Mouse (Mus musculus): ENCODE data around the gene Rpl6. TPM values are rescaled to one million over a fixed set of nuclear protein-coding genes. Genes with fewer than 3 reads are reported as not detected.
"Not testable (repeated sequence)": the region's sequence is repeated elsewhere in the genome, so short reads cannot be mapped to it uniquely, and the experiment has no call there.

Rpl6 gene
- polyA plus RNA-seq, 1 experiment from 2014 or later, result 556 TPM

- peak overlapping the region; percentile 27; the same call in 1 of the 2 replicates for H3K4me2 ChIP-seq
- DNase-seq, result no peak
- no peaks in the 10 kb centered on the region for H3K9me3 ChIP-seq (replicated peaks)
- H3K9ac ChIP-seq, result peak overlapping the region; percentile 43; the same call in 1 of the 2 replicates
- 77% methylated on average over 2 of the region's 2 CpGs for WGBS (ENCODE audit: insufficient replicate concordance)
- H3K36me3 ChIP-seq, result no peaks in the 10 kb centered on the region
- no peak for ATAC-seq (ENCODE audit: low read depth)
- H3K4me1 ChIP-seq (replicated peaks), result peaks cover 70% of the 10 kb centered on the region
- H3K27ac ChIP-seq, result peak overlapping the region; percentile 79
- no peak overlapping the region for H3K4me3 ChIP-seq (replicated peaks)
- H3K27me3 ChIP-seq, result no peaks in the 10 kb centered on the region
These were observed 6.9 kb upstream of the Rpl6 start for GRCm38 (mm10) chr5:121197337-121197736.

- H3K9ac ChIP-seq, result peak overlapping the region; percentile 43; the same call in 1 of the 2 replicates
- no peaks in the 10 kb centered on the region for H3K9me3 ChIP-seq (replicated peaks)
- H3K27me3 ChIP-seq, result no peaks in the 10 kb centered on the region
- peaks cover 60% of the 10 kb centered on the region for H3K4me1 ChIP-seq (replicated peaks)
- ATAC-seq (ENCODE audit: low read depth) (peak; percentile 44), DNase-seq (no peak)
- 0 out of 2 replicates have a peak overlapping the region, but pooled peaks have one; percentile 0 for H3K4me2 ChIP-seq
- 16% methylated on average over 5 of the region's 5 CpGs for WGBS (ENCODE audit: insufficient replicate concordance)
- no peak overlapping the region for H3K4me3 ChIP-seq (replicated peaks)
- peak overlapping the region; percentile 79 for H3K27ac ChIP-seq
- no peaks in the 10 kb centered on the region for H3K36me3 ChIP-seq
These were observed 5.9 kb upstream of the Rpl6 start for GRCm38 (mm10) chr5:121198376-121198775.

- H3K27ac ChIP-seq, result no peak overlapping the region
- no peak for DNase-seq
These were observed 2.5 kb upstream of the Rpl6 start for GRCm38 (mm10) chr5:121201739-121202138.

GRCm38 (mm10) chr5:121202467-121202866 lies 1.8 kb upstream of the Rpl6 start:
- H3K9me3 ChIP-seq (replicated peaks), result no peaks in the 10 kb centered on the region
- ATAC-seq (ENCODE audit: low read depth) (no peak), DNase-seq (no peak)
- peaks cover 48% of the 10 kb centered on the region for H3K4me1 ChIP-seq (replicated peaks)
- no peak overlapping the region for H3K9ac ChIP-seq
- no peaks in the 10 kb centered on the region for H3K27me3 ChIP-seq
- no peak overlapping the region for H3K4me3 ChIP-seq (replicated peaks)
- no peak overlapping the region for H3K4me2 ChIP-seq
- no peak overlapping the region for H3K27ac ChIP-seq
- peaks cover 20% of the 10 kb centered on the region for H3K36me3 ChIP-seq
- 63% methylated on average over 1 of the region's 1 CpGs for WGBS (ENCODE audit: insufficient replicate concordance)

More at GRCm38 (mm10) chr5:121201739-121202138, 2.5 kb upstream of the Rpl6 start:
- Histone ChIP-seq H3K4me1 (replicated peaks) (peaks cover 48% of the 10 kb centered on the region), H3K36me3 (peaks cover 13% of the 10 kb centered on the region), H3K4me2 (no peak overlapping the region), H3K4me3 (replicated peaks) (no peak overlapping the region), H3K9ac (no peak overlapping the region), H3K27me3 (no peaks in the 10 kb centered on the region), H3K9me3 (replicated peaks) (no peaks in the 10 kb centered on the region)
- 30% methylated on average over 3 of the region's 3 CpGs for WGBS (ENCODE audit: insufficient replicate concordance)
- ATAC-seq (ENCODE audit: low read depth), result no peak

GRCm38 (mm10) chr5:121205537-121206130 lies 1.4 kb downstream of the Rpl6 start:
- not testable (repeated sequence) for H3K9me3 ChIP-seq (replicated peaks); H3K27me3 ChIP-seq; ATAC-seq (ENCODE audit: low read depth); DNase-seq
- H3K9ac ChIP-seq, result peak overlapping the region; percentile 97
- H3K4me3 ChIP-seq (replicated peaks), result peak overlapping the region; percentile 88
- H3K4me1 ChIP-seq (replicated peaks), result peaks cover 37% of the 10 kb centered on the region
- peak overlapping the region; percentile 83 for H3K27ac ChIP-seq
- 37% methylated on average over 8 of the region's 10 CpGs for WGBS (ENCODE audit: insufficient replicate concordance)
- peaks cover 52% of the 10 kb centered on the region for H3K36me3 ChIP-seq
- peak overlapping the region; percentile 82 for H3K4me2 ChIP-seq

- Histone ChIP-seq H3K4me2 (peak overlapping the region; percentile 82), H3K27ac (peak overlapping the region; percentile 83), H3K9ac (peak overlapping the region; percentile 97), H3K4me1 (replicated peaks) (peaks cover 37% of the 10 kb centered on the region), H3K27me3 (no peaks in the 10 kb centered on the region), H3K9me3 (replicated peaks) (no peaks in the 10 kb centered on the region), H3K36me3 (peaks cover 61% of the 10 kb centered on the region), H3K4me3 (replicated peaks) (peak overlapping the region; percentile 88)
- ATAC-seq (ENCODE audit: low read depth), result no peak
- 72% methylated on average over 9 of the region's 9 CpGs for WGBS (ENCODE audit: insufficient replicate concordance)
- DNase-seq, result no peak
These were observed 2.3 kb downstream of the Rpl6 start for GRCm38 (mm10) chr5:121206540-121206939.

- no peaks in the 10 kb centered on the region for H3K27me3 ChIP-seq
- peak overlapping the region; percentile 88 for H3K4me3 ChIP-seq (replicated peaks)
- H3K4me2 ChIP-seq, result peak overlapping the region; percentile 82
- no peaks in the 10 kb centered on the region for H3K9me3 ChIP-seq (replicated peaks)
- peaks cover 66% of the 10 kb centered on the region for H3K36me3 ChIP-seq
- WGBS (ENCODE audit: insufficient replicate concordance), result 68% methylated on average over 3 of the region's 3 CpGs
- H3K9ac ChIP-seq, result peak overlapping the region; percentile 97
- peaks cover 37% of the 10 kb centered on the region for H3K4me1 ChIP-seq (replicated peaks)
- no peak for DNase-seq
- no peak for ATAC-seq (ENCODE audit: low read depth)
- peak overlapping the region; percentile 83 for H3K27ac ChIP-seq
These were observed 2.7 kb downstream of the Rpl6 start for GRCm38 (mm10) chr5:121206984-121207383.

- Histone ChIP-seq H3K27ac (peak overlapping the region; percentile 45; the same call in 1 of the 2 replicates), H3K4me3 (replicated peaks) (no peak overlapping the region), H3K4me1 (replicated peaks) (peaks cover 43% of the 10 kb centered on the region), H3K9me3 (replicated peaks) (no peaks in the 10 kb centered on the region), H3K4me2 (no peak overlapping the region), H3K27me3 (no peaks in the 10 kb centered on the region), H3K36me3 (peaks cover 78% of the 10 kb centered on the region), H3K9ac (no peak overlapping the region)
- no peak for DNase-seq
- ATAC-seq (ENCODE audit: low read depth), result peak; percentile 10; the same call in 1 of the 2 replicates
- 83% methylated on average over 9 of the region's 9 CpGs for WGBS (ENCODE audit: insufficient replicate concordance)
These were observed 5.7 kb downstream of the Rpl6 start for GRCm38 (mm10) chr5:121209755-121210600.

- Histone ChIP-seq H3K36me3 (peaks cover 77% of the 10 kb centered on the region), H3K27ac (no peak overlapping the region), H3K4me1 (replicated peaks) (peaks cover 47% of the 10 kb centered on the region), H3K9ac (no peak overlapping the region), H3K27me3 (no peaks in the 10 kb centered on the region), H3K4me2 (no peak overlapping the region), H3K9me3 (replicated peaks) (no peaks in the 10 kb centered on the region), H3K4me3 (replicated peaks) (no peak overlapping the region)
- no peak for ATAC-seq (ENCODE audit: low read depth)
- no peak for DNase-seq
- WGBS (ENCODE audit: insufficient replicate concordance), result 88% methylated on average over 1 of the region's 1 CpGs
These were observed 6.3 kb downstream of the Rpl6 start for GRCm38 (mm10) chr5:121210601-121210924.

GRCm38 (mm10) chr5:121212108-121212507 lies 7.8 kb downstream of the Rpl6 start:
- H3K9ac ChIP-seq, result no peak overlapping the region
- no peaks in the 10 kb centered on the region for H3K27me3 ChIP-seq
- peaks cover 44% of the 10 kb centered on the region for H3K4me1 ChIP-seq (replicated peaks)
- no peak overlapping the region for H3K27ac ChIP-seq
- no peak for DNase-seq
- ATAC-seq (ENCODE audit: low read depth), result no peak
- peaks cover 61% of the 10 kb centered on the region for H3K36me3 ChIP-seq
- no peaks in the 10 kb centered on the region for H3K9me3 ChIP-seq (replicated peaks)
- no peak overlapping the region for H3K4me3 ChIP-seq (replicated peaks)
- 85% methylated on average over 6 of the region's 6 CpGs for WGBS (ENCODE audit: insufficient replicate concordance)
- no peak overlapping the region for H3K4me2 ChIP-seq

GRCm38 (mm10) chr5:121214707-121215106 lies 10.4 kb downstream of the Rpl6 start:
- DNase-seq (no peak), ATAC-seq (ENCODE audit: low read depth) (no peak)
- H3K4me1 ChIP-seq (replicated peaks), result peaks cover 53% of the 10 kb centered on the region
- H3K27ac ChIP-seq, result peak overlapping the region; percentile 100
- no peak overlapping the region for H3K4me2 ChIP-seq
- H3K9ac ChIP-seq, result peak overlapping the region; percentile 72
- no peaks in the 10 kb centered on the region for H3K27me3 ChIP-seq
- peaks cover 35% of the 10 kb centered on the region for H3K36me3 ChIP-seq
- WGBS (ENCODE audit: insufficient replicate concordance), result 55% methylated on average over 7 of the region's 7 CpGs
- no peak overlapping the region for H3K4me3 ChIP-seq (replicated peaks)
- no peaks in the 10 kb centered on the region for H3K9me3 ChIP-seq (replicated peaks)

Data from liver, embryonic 13.5 days (tissue).